Mouse (Mus musculus) embryonic facial prominence, embryonic 12.5 days (tissue): Measurements from ENCODE around the gene Gpr85. TPM values are rescaled to one million over a fixed set of nuclear protein-coding genes. Genes with fewer than 3 reads are reported as not detected.

Experiments
- ATAC-seq: fragments of 200-750 bp; cut with Nextera tagmentation; 2 replicates; pipeline ENCODE4 v1.8.0; 2017; ENCODE audit not compliant: insufficient number of reproducible peaks, insufficient read depth, low FRiP score, low TSS enrichment
- H3K27ac ChIP-seq: fragments of 300-500 bp; sonication (generic); 2 replicates; pipeline ENCODE4 v1.5.1; 2016; ENCODE audit warnings: mild to moderate bottlenecking
- H3K27me3 ChIP-seq: fragments of 300-500 bp; sonication (generic); 2 replicates; pipeline ENCODE4 v1.6.1; 2016; ENCODE audit warnings: mild to moderate bottlenecking, moderate library complexity
- H3K36me3 ChIP-seq: fragments of 300-500 bp; sonication (generic); 2 replicates; pipeline ENCODE4 v1.6.1; 2016; ENCODE audit warnings: mild to moderate bottlenecking
- H3K4me1 ChIP-seq: fragments of 300-500 bp; sonication (generic); 2 replicates; pipeline ENCODE4 v1.6.1; 2016
- H3K4me2 ChIP-seq: fragments of 300-500 bp; sonication (generic); replicated peaks from 2 replicates; pipeline ENCODE4 v1.6.1; 2016; ENCODE audit warnings: mild to moderate bottlenecking, moderate library complexity
- H3K4me3 ChIP-seq: fragments of 300-500 bp; sonication (generic); 2 replicates; pipeline ENCODE4 v1.5.1; 2016; ENCODE audit warnings: mild to moderate bottlenecking
- H3K9ac ChIP-seq: fragments of 300-500 bp; sonication (generic); 2 replicates; pipeline ENCODE4 v1.6.1; 2016; ENCODE audit warnings: mild to moderate bottlenecking, moderate library complexity
- H3K9me3 ChIP-seq: fragments of 300-500 bp; sonication (generic); 2 replicates; pipeline ENCODE4 v1.6.1; 2016; ENCODE audit warnings: mild to moderate bottlenecking, moderate library complexity
- WGBS: fragments of 180-500 bp; shearing (Covaris S2); methylation state at CpG from one replicate; pipeline ENCODE4 v1.1.7; 2016; 5-methylcytosine and 5-hydroxymethylcytosine counted together
- polyA plus RNA-seq: library from polyadenylated mRNA; unstranded; fragments of >200 nt; fragmentation: Nextera tagmentation; extraction: Ambion mirVana; gene quantifications from 2 replicates; pipeline ENCODE4 v1.2.1, GENCODE M21; 2016

Gene Gpr85
- polyA plus RNA-seq: 9.2 and 11.3 TPM in 2 replicates

- peak within 1 kb of the TSS; percentile 87 for H3K9ac ChIP-seq
- 46% methylated on average over 18 of the region's 18 CpGs for WGBS
- ATAC-seq: no peak
- peak within 1 kb of the TSS; percentile 86 for H3K27ac ChIP-seq
- H3K36me3 ChIP-seq: no peaks in the 10 kb centered on the region
- H3K4me3 ChIP-seq: peak within 1 kb of the TSS; percentile 63
- peak within 1 kb of the TSS; percentile 69 for H3K4me2 ChIP-seq
- H3K27me3 ChIP-seq: no peaks in the 10 kb centered on the region
- peaks cover 2% of the 10 kb centered on the region; the same call in 1 of the 2 replicates for H3K4me1 ChIP-seq
- no peaks in the 10 kb centered on the region for H3K9me3 ChIP-seq
Measured at GRCm38 (mm10) chr6:13839345-13840054, at the start of gene Gpr85. Gpr85 (minus strand) TSS chr6:13839942.

- Histone ChIP-seq H3K4me3 (no peak overlapping the region), H3K36me3 (no peaks in the 10 kb centered on the region), H3K9me3 (no peaks in the 10 kb centered on the region), H3K27ac (no peak overlapping the region), H3K4me2 (no peak overlapping the region), H3K27me3 (no peaks in the 10 kb centered on the region), H3K4me1 (no peaks in the 10 kb centered on the region), H3K9ac (no peak overlapping the region)
- no peak for ATAC-seq
- 86% methylated on average over 3 of the region's 3 CpGs for WGBS
Measured at GRCm38 (mm10) chr6:13884877-13885592, 45.3 kb upstream of the Gpr85 start.

- Histone ChIP-seq H3K27ac (no peak overlapping the region), H3K27me3 (no peaks in the 10 kb centered on the region), H3K4me1 (no peaks in the 10 kb centered on the region), H3K9ac (no peak overlapping the region), H3K4me3 (no peak overlapping the region), H3K4me2 (no peak overlapping the region), H3K36me3 (no peaks in the 10 kb centered on the region), H3K9me3 (no peaks in the 10 kb centered on the region)
- ATAC-seq: no peak
Measured at GRCm38 (mm10) chr6:13882919-13883318, 43.2 kb upstream of the Gpr85 start.

- Histone ChIP-seq H3K4me2 (no peak overlapping the region), H3K9ac (no peak overlapping the region), H3K4me3 (no peak overlapping the region), H3K9me3 (no peaks in the 10 kb centered on the region), H3K27ac (no peak overlapping the region), H3K36me3 (no peaks in the 10 kb centered on the region), H3K27me3 (no peaks in the 10 kb centered on the region), H3K4me1 (peaks cover 5% of the 10 kb centered on the region; the same call in 1 of the 2 replicates)
- 91% methylated on average over 2 of the region's 2 CpGs for WGBS
- ATAC-seq: no peak
Measured at GRCm38 (mm10) chr6:13873959-13874358, 34.2 kb upstream of the Gpr85 start.

GRCm38 (mm10) chr6:13872076-13872475, 32.3 kb upstream of the Gpr85 start:
- H3K4me1 ChIP-seq: peaks cover 5% of the 10 kb centered on the region; the same call in 1 of the 2 replicates
- no peaks in the 10 kb centered on the region for H3K27me3 ChIP-seq
- no peaks in the 10 kb centered on the region for H3K9me3 ChIP-seq
- H3K4me2 ChIP-seq: peak overlapping the region; percentile 45
- no peaks in the 10 kb centered on the region for H3K36me3 ChIP-seq
- H3K9ac ChIP-seq: no peak overlapping the region
- ATAC-seq: no peak
- H3K27ac ChIP-seq: no peak overlapping the region
- H3K4me3 ChIP-seq: peak overlapping the region; percentile 57; the same call in 1 of the 2 replicates
- WGBS: 78% methylated on average over 7 of the region's 7 CpGs

- Histone ChIP-seq H3K36me3 (no peaks in the 10 kb centered on the region), H3K4me1 (peaks cover 5% of the 10 kb centered on the region; the same call in 1 of the 2 replicates), H3K4me2 (peak overlapping the region; percentile 45), H3K27ac (peak overlapping the region; percentile 75; the same call in 1 of the 2 replicates), H3K27me3 (no peaks in the 10 kb centered on the region), H3K9ac (peak overlapping the region; percentile 59), H3K9me3 (no peaks in the 10 kb centered on the region), H3K4me3 (peak overlapping the region; percentile 57)
- peak; percentile 64; the same call in 1 of the 2 replicates for ATAC-seq
- 4% methylated on average over 7 of the region's 7 CpGs for WGBS
Measured at GRCm38 (mm10) chr6:13871625-13871958, 31.9 kb upstream of the Gpr85 start.

GRCm38 (mm10) chr6:13870919-13871624, 31.3 kb upstream of the Gpr85 start, which contains the start of gene 2610001J05Rik:
2610001J05Rik (minus strand) TSS chr6:13871518.
- H3K36me3 ChIP-seq: no peaks in the 10 kb centered on the region
- peak within 1 kb of the TSS; percentile 54 for H3K4me2 ChIP-seq
- peak within 1 kb of the TSS; percentile 59 for H3K9ac ChIP-seq
- WGBS: under 1% methylated on average over 19 of the region's 19 CpGs
- H3K9me3 ChIP-seq: no peaks in the 10 kb centered on the region
- peak within 1 kb of the TSS; percentile 57 for H3K4me3 ChIP-seq
- H3K27me3 ChIP-seq: no peaks in the 10 kb centered on the region
- H3K27ac ChIP-seq: peak within 1 kb of the TSS; percentile 75
- peaks cover 5% of the 10 kb centered on the region; the same call in 1 of the 2 replicates for H3K4me1 ChIP-seq
- peak; percentile 100 for ATAC-seq

GRCm38 (mm10) chr6:13870289-13870741, 30.6 kb upstream of the Gpr85 start:
- H3K36me3 ChIP-seq: no peaks in the 10 kb centered on the region
- 48% methylated on average over 12 of the region's 12 CpGs for WGBS
- H3K27ac ChIP-seq: 0 out of 2 replicates have a peak overlapping the region, but pooled peaks have one; percentile 11
- H3K9ac ChIP-seq: peak overlapping the region; percentile 33; the same call in 1 of the 2 replicates
- no peak for ATAC-seq
- H3K9me3 ChIP-seq: no peaks in the 10 kb centered on the region
- peak overlapping the region; percentile 54 for H3K4me2 ChIP-seq
- H3K4me1 ChIP-seq: peaks cover 5% of the 10 kb centered on the region; the same call in 1 of the 2 replicates
- H3K4me3 ChIP-seq: peak overlapping the region; percentile 30
- no peaks in the 10 kb centered on the region for H3K27me3 ChIP-seq

- Histone ChIP-seq H3K9ac (no peak overlapping the region), H3K27ac (no peak overlapping the region), H3K9me3 (no peaks in the 10 kb centered on the region), H3K27me3 (no peaks in the 10 kb centered on the region), H3K36me3 (no peaks in the 10 kb centered on the region), H3K4me3 (no peak overlapping the region), H3K4me1 (no peaks in the 10 kb centered on the region), H3K4me2 (no peak overlapping the region)
- ATAC-seq: no peak
- WGBS: 83% methylated on average over 1 of the region's 1 CpGs
Measured at GRCm38 (mm10) chr6:13860596-13860995, 20.9 kb upstream of the Gpr85 start.

GRCm38 (mm10) chr6:13859877-13860585, 20.3 kb upstream of the Gpr85 start:
- no peak overlapping the region for H3K27ac ChIP-seq
- H3K27me3 ChIP-seq: no peaks in the 10 kb centered on the region
- ATAC-seq: no peak

GRCm38 (mm10) chr6:13854230-13854629, 14.5 kb upstream of the Gpr85 start:
- Histone ChIP-seq H3K27me3 (no peaks in the 10 kb centered on the region), H3K4me2 (peak overlapping the region; percentile 24; the same call in 1 of the 2 replicates), H3K4me3 (no peak overlapping the region), H3K27ac (no peak overlapping the region), H3K9me3 (no peaks in the 10 kb centered on the region), H3K9ac (no peak overlapping the region), H3K36me3 (no peaks in the 10 kb centered on the region), H3K4me1 (no peaks in the 10 kb centered on the region)
- 0 out of 2 replicates have a peak, but pooled peaks have one; percentile 28 for ATAC-seq
- 19% methylated on average over 11 of the region's 11 CpGs for WGBS

More at GRCm38 (mm10) chr6:13859877-13860585, 20.3 kb upstream of the Gpr85 start:
- no peak overlapping the region for H3K4me2 ChIP-seq
- no peaks in the 10 kb centered on the region for H3K9me3 ChIP-seq
- 85% methylated on average over 6 of the region's 6 CpGs for WGBS
- no peaks in the 10 kb centered on the region for H3K4me1 ChIP-seq
- H3K4me3 ChIP-seq: no peak overlapping the region
- no peaks in the 10 kb centered on the region for H3K36me3 ChIP-seq
- no peak overlapping the region for H3K9ac ChIP-seq
